Mouse (Mus musculus): Measurements from ENCODE around the gene Ttc39b. TPM values are rescaled to one million over a fixed set of nuclear protein-coding genes. Genes with fewer than 3 reads are reported as not detected.

Gene Ttc39b
- total RNA-seq (2012; rRNA removed) (11.3 and 16.1 TPM in 2 replicates), polyA plus RNA-seq (2012; ENCODE audit: insufficient read depth in 1 of 2, insufficient read length in 2 of 2, low read depth in 1 of 2, low replicate concordance in 2 of 2, missing spikeins in 1 of 2) (100 to 1,000 TPM in 1 of 2 experiments, 10 to 100 TPM in 1; 21.1 to 109 TPM)

DNA sequence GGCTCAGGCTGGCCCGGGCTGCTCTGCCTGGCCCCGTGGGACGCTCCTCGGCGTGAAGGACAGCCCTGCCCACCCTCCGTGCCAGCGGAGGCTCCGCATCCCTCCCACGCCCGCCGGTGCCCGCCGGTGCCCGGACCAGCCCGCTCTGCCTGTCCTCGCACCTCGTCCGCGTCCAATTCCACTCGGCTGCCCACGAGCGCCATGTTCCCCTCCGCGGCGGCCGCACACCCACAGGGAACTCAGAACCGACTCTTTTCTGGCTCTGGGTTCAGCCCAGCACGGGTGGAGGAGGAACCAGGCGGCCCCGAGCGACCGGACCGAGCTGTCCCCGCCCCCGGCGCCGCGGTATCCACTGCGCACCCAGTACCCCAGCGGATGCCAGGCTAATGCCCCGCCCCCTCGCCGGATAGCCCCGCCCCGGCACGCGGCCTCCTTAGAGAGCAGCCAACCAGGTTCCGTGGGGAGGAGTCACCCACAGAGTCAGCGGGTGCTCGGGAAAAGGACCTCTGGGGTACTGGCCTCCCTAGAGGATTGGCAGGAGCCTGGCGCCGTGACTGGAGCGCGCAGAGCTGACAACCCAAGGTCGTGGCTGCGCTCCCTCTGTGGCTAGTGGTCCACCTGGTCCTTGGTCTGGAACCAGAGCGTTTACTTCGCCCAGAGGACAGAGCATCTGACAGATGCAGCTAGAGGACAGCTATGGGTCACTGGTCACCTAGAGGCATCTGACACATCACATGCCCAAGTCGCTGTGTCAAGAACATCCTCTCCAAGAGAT, at the start of gene Ttc39b:
Gene Ttc39b, minus strand, starts transcription at position 346 of the 775 bp plus-strand sequence.
- Histone ChIP-seq H3K27ac (ENCODE audit: control insufficient read depth, low read depth, low read length) (peak within 1 kb of the TSS; percentile 63), H3K4me3 (ENCODE audit: control insufficient read depth in 1 of 2, insufficient read depth in 1 of 2, low read depth in 2 of 2, low read length in 2 of 2) (peak within 1 kb of the TSS; percentile 89 to 99)

DNA sequence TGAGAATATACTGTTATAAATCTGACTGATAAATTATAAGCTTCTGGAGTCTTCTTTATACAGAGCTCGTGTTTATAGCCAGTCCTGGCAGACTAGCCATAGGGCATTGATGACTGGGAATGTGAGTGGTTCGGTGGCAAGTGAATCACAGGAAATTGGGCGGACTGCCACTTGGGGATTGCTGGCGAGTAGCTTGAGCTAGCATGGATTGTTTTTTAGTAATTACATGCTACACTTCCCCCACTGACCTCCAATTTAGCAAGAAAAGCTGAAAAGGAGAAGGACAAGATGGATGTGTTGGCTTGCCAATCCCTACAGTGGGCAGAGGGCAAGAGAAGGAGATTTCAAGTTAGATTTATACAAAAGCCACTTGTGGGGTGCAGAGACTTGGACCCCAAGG, 49.3 kb upstream of the Ttc39b start:
- H3K36me3 ChIP-seq (ENCODE audit: control insufficient read depth in 1 of 2, insufficient read depth in 2 of 2, low read length in 2 of 2) = no peaks in the 10 kb centered on the region
- no peaks in the 10 kb centered on the region for H3K9me3 ChIP-seq (replicated peaks; ENCODE audit: insufficient read depth, low read length)
- no peak overlapping the region for H3K9ac ChIP-seq (ENCODE audit: control insufficient read depth, low read depth, low read length, poor library complexity, severe bottlenecking)
- H3K27ac ChIP-seq (ENCODE audit: control insufficient read depth, low read depth, low read length) = no peak overlapping the region
- H3K4me3 ChIP-seq (ENCODE audit: control insufficient read depth in 1 of 2, insufficient read depth in 1 of 2, low read depth in 2 of 2, low read length in 2 of 2) = no peak overlapping the region
- TF ChIP-seq CHD1 (IDR thresholded peaks at IDR 0.05; ENCODE audit: low read depth, low read length) (no peak), CTCF (IDR thresholded peaks at IDR 0.05 in 2 of 3, conservative IDR thresholded peaks at IDR 0.05 in 1 of 3; ENCODE audit: control insufficient read depth in 1 of 3, insufficient read depth in 1 of 3, low read depth in 2 of 3, low read length in 3 of 3, poor library complexity in 1 of 3, severe bottlenecking in 1 of 3) (no peak), EP300 (IDR thresholded peaks at IDR 0.05; ENCODE audit: low read depth in 1 of 2, low read length in 2 of 2) (no peak), GABPA (IDR thresholded peaks at IDR 0.05; ENCODE audit: low read depth, low read length) (no peak), ZC3H11A (IDR thresholded peaks at IDR 0.05; ENCODE audit: low read depth, low read length) (no peak), UBTF (IDR thresholded peaks at IDR 0.05; ENCODE audit: borderline replicate concordance, insufficient read depth, low read depth, low read length) (no peak), HCFC1 (IDR thresholded peaks at IDR 0.05; ENCODE audit: low read depth, low read length) (no peak), TBP (IDR thresholded peaks at IDR 0.05; ENCODE audit: low read depth, low read length) (no peak), ELF1 (IDR thresholded peaks at IDR 0.05; ENCODE audit: low read depth, low read length) (no peak), SIN3A (IDR thresholded peaks at IDR 0.05; ENCODE audit: low read length) (no peak), TCF12 (IDR thresholded peaks at IDR 0.05; ENCODE audit: low read depth, low read length) (no peak), BHLHE40 (IDR thresholded peaks at IDR 0.05; ENCODE audit: borderline replicate concordance, low read depth, low read length) (no peak), ETS1 (IDR thresholded peaks at IDR 0.05; ENCODE audit: low read depth, low read length) (no peak), NELFE (IDR thresholded peaks at IDR 0.05; ENCODE audit: low read depth, low read length) (no peak), KAT2A (conservative IDR thresholded peaks at IDR 0.05; ENCODE audit: low read depth, low read length) (no peak), GATA1 (IDR thresholded peaks at IDR 0.05; ENCODE audit: low read depth, low read length) (no peak), MAFK (IDR thresholded peaks at IDR 0.05; ENCODE audit: borderline replicate concordance, low read depth, low read length) (no peak), SMC3 (IDR thresholded peaks at IDR 0.05; ENCODE audit: low read depth, low read length) (no peak)
- no peaks in the 10 kb centered on the region for H3K4me1 ChIP-seq (ENCODE audit: control insufficient read depth in 1 of 2, insufficient read depth in 2 of 2, low read length in 2 of 2)
- DNase-seq (ENCODE audit: low read depth, low spot score) = no peak
- no peaks in the 10 kb centered on the region for H3K79me2 ChIP-seq (ENCODE audit: control insufficient read depth, insufficient read depth, low read length, poor library complexity)
- H3K27me3 ChIP-seq (ENCODE audit: control insufficient read depth in 1 of 2, insufficient read depth in 2 of 2, low read length in 2 of 2) = no peaks in the 10 kb centered on the region; a peak in 3 of 4 replicates

More for the DNA sequence above, at the start of gene Ttc39b:
- no peaks in the 10 kb centered on the region for H3K27me3 ChIP-seq (ENCODE audit: control insufficient read depth in 1 of 2, insufficient read depth in 2 of 2, low read length in 2 of 2)
- peaks cover 11% of the 10 kb centered on the region for H3K79me2 ChIP-seq (ENCODE audit: control insufficient read depth, insufficient read depth, low read length, poor library complexity)
- H3K9me3 ChIP-seq (replicated peaks; ENCODE audit: insufficient read depth, low read length) = no peaks in the 10 kb centered on the region
- peak; percentile 97 for DNase-seq (ENCODE audit: low read depth, low spot score)
- TF ChIP-seq BHLHE40 (IDR thresholded peaks at IDR 0.05; ENCODE audit: borderline replicate concordance, low read depth, low read length) (peak; percentile 63; the same call in 1 of the 2 replicates), NRF1 (IDR thresholded peaks at IDR 0.05; ENCODE audit: insufficient read depth, low read depth, low read length, poor library complexity, severe bottlenecking) (peak; percentile 64), MAX (IDR thresholded peaks at IDR 0.05; ENCODE audit: low read length) (no peak), POLR2A (IDR thresholded peaks at IDR 0.05; ENCODE audit: control insufficient read depth in 1 of 2, insufficient read depth in 1 of 2, low read depth in 1 of 2, low read length in 2 of 2, poor library complexity in 1 of 2) (peak; percentile 66 to 70; a peak in 2 of 4 replicates), USF1 (IDR thresholded peaks at IDR 0.05; ENCODE audit: low read depth, low read length) (peak; percentile 51), E2F4 (IDR thresholded peaks at IDR 0.05; ENCODE audit: borderline replicate concordance, low read depth, low read length) (no peak), NELFE (IDR thresholded peaks at IDR 0.05; ENCODE audit: low read depth, low read length) (no peak)
- H3K9ac ChIP-seq (ENCODE audit: control insufficient read depth, low read depth, low read length, poor library complexity, severe bottlenecking) = peak within 1 kb of the TSS; percentile 96
- H3K36me3 ChIP-seq (ENCODE audit: control insufficient read depth in 1 of 2, insufficient read depth in 2 of 2, low read length in 2 of 2) = peaks cover 0 to 18% of the 10 kb centered on the region in 2 experiments; a peak in 2 of 4 replicates
- H3K4me1 ChIP-seq (ENCODE audit: control insufficient read depth in 1 of 2, insufficient read depth in 2 of 2, low read length in 2 of 2) = peaks cover 7 to 20% of the 10 kb centered on the region in 2 experiments
